Mouse (Mus musculus) limb, embryonic 14.5 days (tissue): ENCODE data around the gene Txnrd1. TPM values are rescaled to one million over a fixed set of nuclear protein-coding genes. Genes with fewer than 3 reads are reported as not detected.

Experiments used
- ATAC-seq: fragments of 200-750 bp; cut with Nextera tagmentation; 2 replicates; pipeline ENCODE4 v1.8.0; 2017; ENCODE audit warnings: low read depth, moderate number of reproducible peaks, moderate TSS enrichment; ENCODE audit not compliant: low FRiP score
- DNase-seq: peaks from one replicate; pipeline ENCODE4 v3.0.0-alpha.2; 2015; ENCODE audit warnings: low spot score
- H3K27ac ChIP-seq: fragments of 300-500 bp; sonication (generic); replicated peaks from 2 replicates; pipeline ENCODE4 v1.5.1; 2014; ENCODE audit warnings: low read depth, mild to moderate bottlenecking, low read length, moderate library complexity, mixed read lengths
- H3K27me3 ChIP-seq: fragments of 300-500 bp; sonication (generic); 2 replicates; pipeline ENCODE4 v1.6.1; 2014; ENCODE audit warnings: low read length, mixed read lengths; ENCODE audit not compliant: control insufficient read depth, insufficient read depth
- H3K36me3 ChIP-seq: fragments of 300-500 bp; sonication (generic); 2 replicates; pipeline ENCODE4 v1.6.1; 2014; ENCODE audit warnings: mild to moderate bottlenecking, low read length, moderate library complexity, mixed read lengths; ENCODE audit not compliant: control insufficient read depth, insufficient read depth
- H3K4me1 ChIP-seq: fragments of 300-500 bp; sonication (generic); 2 replicates; pipeline ENCODE4 v1.6.1; 2014; ENCODE audit warnings: antibody characterized with exemption, low read length, mixed read lengths; ENCODE audit not compliant: control insufficient read depth, insufficient read depth
- H3K4me2 ChIP-seq: fragments of 300-500 bp; sonication (generic); replicated peaks from 2 replicates; pipeline ENCODE4 v1.6.1; 2014; ENCODE audit warnings: low read depth, mild to moderate bottlenecking, low read length, moderate library complexity; ENCODE audit not compliant: severe bottlenecking
- H3K4me3 ChIP-seq: fragments of 300-500 bp; sonication (generic); replicated peaks from 2 replicates; pipeline ENCODE4 v1.5.1; 2014; ENCODE audit warnings: low read length
- H3K9ac ChIP-seq: fragments of 300-500 bp; sonication (generic); 2 replicates; pipeline ENCODE4 v1.6.1; 2014; ENCODE audit warnings: mild to moderate bottlenecking, low read depth, low read length, moderate library complexity; ENCODE audit not compliant: severe bottlenecking
- H3K9me3 ChIP-seq: fragments of 300-500 bp; sonication (generic); 2 replicates; pipeline ENCODE4 v1.6.1; 2016; ENCODE audit warnings: low read length; ENCODE audit not compliant: control insufficient read depth
- POLR2A ChIP-seq: fragments of 200-500 bp; IDR thresholded peaks from 2 replicates; pipeline ENCODE4 v1.8.0; 2012; ENCODE audit warnings: inconsistent platforms, mild to moderate bottlenecking, moderate library complexity, borderline replicate concordance; ENCODE audit not compliant: insufficient read depth, insufficient read length; ENCODE audit errors: extremely low read depth
- WGBS: fragments of 180-500 bp; shearing (Covaris S2); extraction: QIAGEN DNeasy Blood & Tissue Kit; methylation state at CpG from one replicate; pipeline ENCODE4 v1.1.7; 2014; 5-methylcytosine and 5-hydroxymethylcytosine counted together
- polyA plus RNA-seq, 2 experiments: library from polyadenylated mRNA; depleted of rRNA in 1 of 2; stranded (reverse) in 1 of 2; unstranded in 1 of 2; fragments of >200 nt; fragmentation: Nextera tagmentation in 1 of 2; extraction: Ambion mirVana in 1 of 2; gene quantifications; 2 replicates each; pipeline versions ENCODE4 v1.2.1 to v1.2.3; 2012 to 2014

Gene Txnrd1
- polyA plus RNA-seq, 2 experiments = 67.7 to 87.9 TPM

DNA sequence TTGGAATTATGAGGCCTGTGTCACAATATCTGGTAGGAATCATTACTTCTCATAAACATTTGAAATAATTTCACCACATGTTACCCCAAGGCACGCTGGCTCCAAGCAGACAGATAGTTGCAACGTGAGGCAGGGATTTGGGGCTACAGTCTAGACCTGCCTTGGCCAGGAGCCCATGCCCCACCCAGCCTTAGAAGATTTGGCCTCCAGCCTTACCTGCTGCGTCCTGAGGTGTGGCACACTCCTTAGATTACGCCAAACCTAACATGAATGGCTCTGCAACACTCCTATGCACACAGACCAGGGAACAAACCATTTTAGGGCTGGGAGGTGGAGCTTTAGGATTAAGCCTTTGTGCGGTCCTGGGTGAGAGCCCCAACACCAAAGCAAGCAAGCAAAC, 33.7 kb upstream of the Txnrd1 start:
- Histone ChIP-seq H3K4me1 (peaks cover 13% of the 10 kb centered on the region), H3K4me3 (no peak overlapping the region), H3K9me3 (no peaks in the 10 kb centered on the region), H3K4me2 (no peak overlapping the region), H3K36me3 (no peaks in the 10 kb centered on the region), H3K9ac (no peak overlapping the region), H3K27ac (no peak overlapping the region), H3K27me3 (no peaks in the 10 kb centered on the region)
- WGBS = 65% methylated on average over 5 of the region's 5 CpGs
- TF ChIP-seq POLR2A = no peak
- DNase-seq (no peak), ATAC-seq (no peak)

DNA sequence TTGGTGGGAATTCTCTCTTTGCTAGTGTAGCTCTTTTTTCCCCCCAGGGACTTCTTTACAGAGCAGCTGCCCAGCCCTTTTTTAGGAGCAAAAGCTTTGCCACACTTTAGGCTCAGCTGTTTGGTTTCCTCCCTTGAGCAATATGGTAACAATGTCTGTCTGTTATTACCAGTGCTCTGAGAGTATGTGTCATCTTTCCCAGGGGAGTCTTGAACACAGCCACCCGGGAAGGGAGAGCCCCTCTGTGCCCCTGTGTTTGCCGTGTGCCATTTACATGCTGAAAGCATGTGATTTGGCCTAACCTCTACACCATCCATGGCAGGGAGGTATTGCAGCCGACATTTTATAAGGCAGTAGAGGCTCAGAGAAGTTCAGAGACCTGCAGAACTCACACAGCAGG, 29.4 kb upstream of the Txnrd1 start:
- WGBS = 50% methylated on average over 3 of the region's 3 CpGs
- H3K4me1 ChIP-seq = peaks cover 5% of the 10 kb centered on the region; the same call in 1 of the 2 replicates
- DNase-seq (no peak), ATAC-seq (no peak)
- no peak for TF ChIP-seq POLR2A
- no peaks in the 10 kb centered on the region for H3K9me3 ChIP-seq
- no peak overlapping the region for H3K27ac ChIP-seq
- H3K36me3 ChIP-seq = no peaks in the 10 kb centered on the region
- H3K27me3 ChIP-seq = no peaks in the 10 kb centered on the region
- no peak overlapping the region for H3K9ac ChIP-seq
- H3K4me3 ChIP-seq = no peak overlapping the region
- no peak overlapping the region for H3K4me2 ChIP-seq

DNA sequence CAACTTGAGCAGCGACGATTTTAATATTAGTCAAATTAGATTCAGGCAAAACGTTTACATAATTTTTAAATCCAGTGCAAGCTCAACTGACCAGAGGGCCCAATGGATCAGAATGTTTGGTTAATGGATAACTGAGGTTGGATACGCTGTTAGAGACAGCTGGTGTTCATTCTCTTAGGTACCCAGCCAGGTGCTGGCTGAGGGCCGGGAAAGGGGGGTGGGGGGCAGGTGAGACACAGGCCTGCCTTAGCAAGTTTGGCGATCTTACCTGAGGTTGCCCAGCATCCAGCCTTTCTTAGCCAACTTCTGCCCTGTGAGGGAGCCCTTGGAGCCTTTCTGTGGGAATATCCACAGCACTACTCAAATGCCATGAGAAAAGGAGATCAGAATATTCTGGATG, 28.6 kb upstream of the Txnrd1 start:
- H3K9me3 ChIP-seq = no peaks in the 10 kb centered on the region
- H3K27me3 ChIP-seq = no peaks in the 10 kb centered on the region
- 74% methylated on average over 6 of the region's 6 CpGs for WGBS
- ATAC-seq (no peak), DNase-seq (no peak)
- H3K27ac ChIP-seq = no peak overlapping the region
- TF ChIP-seq POLR2A = no peak
- H3K4me2 ChIP-seq = no peak overlapping the region
- no peak overlapping the region for H3K4me3 ChIP-seq
- no peaks in the 10 kb centered on the region for H3K36me3 ChIP-seq
- H3K4me1 ChIP-seq = peaks cover 6% of the 10 kb centered on the region; the same call in 1 of the 2 replicates
- no peak overlapping the region for H3K9ac ChIP-seq

DNA sequence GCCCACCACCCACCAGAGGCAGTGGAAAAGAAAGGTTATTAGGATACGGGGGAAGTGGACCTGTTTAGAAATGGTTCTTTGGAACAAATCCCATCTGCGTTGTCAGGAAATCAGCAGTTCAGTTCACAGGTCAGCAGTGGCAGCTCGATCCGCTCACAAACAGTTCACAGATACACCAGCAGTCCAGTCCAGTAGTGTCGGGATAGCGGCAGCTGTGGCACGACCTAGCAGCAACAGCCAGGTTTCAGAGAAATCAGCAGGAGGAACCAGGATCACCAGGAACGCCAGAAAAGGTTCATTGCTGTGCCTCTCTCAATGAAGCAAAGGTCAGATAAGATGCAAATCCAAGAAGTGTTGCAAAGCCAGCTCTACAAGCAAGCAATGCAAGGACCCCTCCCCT, 27.3 kb upstream of the Txnrd1 start:
- no peak for TF ChIP-seq POLR2A
- ATAC-seq = no peak
- 75% methylated on average over 8 of the region's 8 CpGs for WGBS
- Histone ChIP-seq H3K9ac (no peak overlapping the region), H3K27me3 (no peaks in the 10 kb centered on the region), H3K9me3 (no peaks in the 10 kb centered on the region), H3K27ac (no peak overlapping the region), H3K4me3 (no peak overlapping the region), H3K4me1 (peaks cover 6% of the 10 kb centered on the region; the same call in 1 of the 2 replicates), H3K4me2 (no peak overlapping the region), H3K36me3 (no peaks in the 10 kb centered on the region)
- DNase-seq = no peak

DNA sequence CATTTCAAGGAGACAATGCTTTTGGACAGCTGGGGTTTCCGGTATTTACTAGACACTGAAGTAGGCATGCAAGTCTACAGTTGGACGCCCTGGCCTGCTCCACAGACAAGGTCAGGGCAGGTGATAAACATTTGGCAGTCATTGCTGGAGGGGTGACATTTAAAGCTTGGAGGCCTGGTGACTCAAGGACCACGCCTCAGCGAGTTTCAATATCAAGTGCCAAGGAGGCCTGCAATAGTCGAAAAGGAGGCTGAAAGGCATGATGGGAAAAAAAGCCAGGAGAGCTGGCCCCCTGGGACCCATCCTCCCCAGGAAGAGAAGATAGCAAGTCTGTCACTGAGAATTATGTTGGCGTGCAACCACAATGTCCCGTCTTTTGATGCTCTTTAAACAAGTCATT, 26.5 kb upstream of the Txnrd1 start:
- WGBS = 83% methylated on average over 7 of the region's 7 CpGs
- Histone ChIP-seq H3K4me3 (no peak overlapping the region), H3K27ac (no peak overlapping the region), H3K9me3 (no peaks in the 10 kb centered on the region), H3K27me3 (no peaks in the 10 kb centered on the region), H3K9ac (no peak overlapping the region), H3K36me3 (no peaks in the 10 kb centered on the region), H3K4me2 (no peak overlapping the region), H3K4me1 (peaks cover 6% of the 10 kb centered on the region; the same call in 1 of the 2 replicates)
- no peak for TF ChIP-seq POLR2A
- DNase-seq (no peak), ATAC-seq (no peak)

DNA sequence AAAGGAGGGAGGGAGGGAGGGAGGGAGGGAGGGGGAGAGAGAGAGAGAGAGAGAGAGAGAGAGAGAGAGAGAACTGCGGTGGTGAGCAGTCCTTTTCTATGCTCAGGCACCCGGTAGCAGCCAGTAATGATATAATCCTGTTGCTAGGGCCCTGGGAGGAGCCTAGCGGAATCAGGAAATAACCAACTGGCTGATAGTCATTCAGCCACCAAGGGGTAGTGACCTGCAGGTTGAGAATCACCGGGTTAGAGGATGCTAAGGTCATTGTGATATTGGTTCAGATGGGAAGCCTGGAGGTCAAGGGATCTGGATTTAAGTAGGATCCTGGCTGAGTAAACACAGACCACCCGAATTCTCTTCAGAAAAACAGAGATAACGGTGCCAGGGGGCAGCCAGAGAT, 25.6 kb upstream of the Txnrd1 start:
- no peak for TF ChIP-seq POLR2A
- Histone ChIP-seq H3K9ac (no peak overlapping the region), H3K27me3 (no peaks in the 10 kb centered on the region), H3K4me2 (no peak overlapping the region), H3K9me3 (no peaks in the 10 kb centered on the region), H3K4me1 (peaks cover 6% of the 10 kb centered on the region; the same call in 1 of the 2 replicates), H3K4me3 (no peak overlapping the region), H3K36me3 (no peaks in the 10 kb centered on the region), H3K27ac (no peak overlapping the region)
- 49% methylated on average over 6 of the region's 6 CpGs for WGBS
- no peak for ATAC-seq
- DNase-seq = no peak
